ENCODE assay signal across 28 mouse cellular contexts in the genomic region with DNA sequence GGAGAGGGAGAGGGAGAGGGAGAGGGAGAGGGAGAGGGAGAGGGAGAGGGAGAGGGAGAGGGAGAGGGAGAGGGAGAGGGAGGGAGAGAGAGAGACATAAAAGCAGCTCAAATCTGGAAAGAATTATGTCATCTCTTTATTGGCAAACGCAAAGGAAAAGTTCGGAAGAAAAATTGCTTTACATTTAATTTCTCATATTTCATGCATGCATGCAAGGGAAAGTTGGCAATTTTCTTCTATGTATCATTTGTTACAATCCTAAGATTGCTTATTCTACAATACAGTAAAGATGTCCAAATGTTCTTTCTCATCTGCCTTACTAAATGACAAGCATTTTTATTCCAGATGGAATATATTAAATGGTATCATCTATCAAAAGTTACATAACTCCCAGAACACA. TPM values are rescaled to one million over a fixed set of nuclear protein-coding genes. Genes with fewer than 3 reads are reported as not detected.
DNase-seq lines count a peak whose midpoint lies in the region; ATAC-seq and TF ChIP-seq lines count a peak whose summit lies in the region.
"Had no signal": no experiment of that assay in that cellular context is flagged by ENCODE, and none has a peak within 500 bp of the region (broad histone marks: within the 10 kb centered on the region; RNA-seq: fewer than 3 reads in every experiment).

No protein-coding gene starts in this region.

- no peak overlapping the region for H3K4me3 ChIP-seq in intestine, embryonic 14.5 days (ENCODE audit: low read depth, low read length)
- no peak overlapping the region for H3K4me3 ChIP-seq in intestine, postnatal 0 days (ENCODE audit: low read depth, low read length)
- no peak overlapping the region for H3K4me3 ChIP-seq in lung, postnatal 0 days (ENCODE audit: low read depth, low read length)
- no peak overlapping the region for H3K4me3 ChIP-seq in embryonic facial prominence, embryonic 14.5 days (ENCODE audit: low read depth, low read length)
- no peak overlapping the region for H3K4me3 ChIP-seq in stomach, embryonic 16.5 days (replicated peaks; ENCODE audit: low read length)
- H3K4me3 ChIP-seq: heart, embryonic 12.5 days; neural tube, embryonic 13.5 days had no signal

- H3K27me3 ChIP-seq in intestine, embryonic 14.5 days (replicated peaks; ENCODE audit: control insufficient read depth, insufficient read depth, low read length): no peaks in the 10 kb centered on the region
- no peaks in the 10 kb centered on the region for H3K27me3 ChIP-seq in intestine, postnatal 0 days (replicated peaks; ENCODE audit: control insufficient read depth, insufficient read depth, low read length)
- no peaks in the 10 kb centered on the region for H3K27me3 ChIP-seq in lung, postnatal 0 days (replicated peaks; ENCODE audit: insufficient read depth, low read length)
- H3K27me3 ChIP-seq in embryonic facial prominence, embryonic 14.5 days (replicated peaks; ENCODE audit: control insufficient read depth, insufficient read depth, low read length): no peaks in the 10 kb centered on the region
- H3K27me3 ChIP-seq in stomach, embryonic 16.5 days (ENCODE audit: control insufficient read depth, insufficient read depth, low read length): no peaks in the 10 kb centered on the region
- H3K27me3 ChIP-seq: heart, embryonic 12.5 days; neural tube, embryonic 13.5 days had no signal

- H3K36me3 ChIP-seq in intestine, embryonic 14.5 days (ENCODE audit: control insufficient read depth, insufficient read depth, low read length): no peaks in the 10 kb centered on the region
- H3K36me3 ChIP-seq in intestine, postnatal 0 days (ENCODE audit: control insufficient read depth, insufficient read depth): no peaks in the 10 kb centered on the region
- H3K36me3 ChIP-seq in lung, postnatal 0 days (ENCODE audit: insufficient read depth, low read length): no peaks in the 10 kb centered on the region
- H3K36me3 ChIP-seq in embryonic facial prominence, embryonic 14.5 days (ENCODE audit: control insufficient read depth, insufficient read depth, low read length): no peaks in the 10 kb centered on the region
- H3K36me3 ChIP-seq in stomach, embryonic 16.5 days (ENCODE audit: control insufficient read depth, insufficient read depth, low read length): no peaks in the 10 kb centered on the region
- H3K36me3 ChIP-seq: heart, embryonic 12.5 days; neural tube, embryonic 13.5 days had no signal

- no peaks in the 10 kb centered on the region for H3K9me3 ChIP-seq in intestine, embryonic 14.5 days (ENCODE audit: control insufficient read depth, low read length)
- no peaks in the 10 kb centered on the region for H3K9me3 ChIP-seq in intestine, postnatal 0 days (ENCODE audit: control insufficient read depth)
- H3K9me3 ChIP-seq in lung, postnatal 0 days (ENCODE audit: low read length): no peaks in the 10 kb centered on the region
- H3K9me3 ChIP-seq in embryonic facial prominence, embryonic 14.5 days (ENCODE audit: control insufficient read depth, low read length): no peaks in the 10 kb centered on the region
- no peaks in the 10 kb centered on the region for H3K9me3 ChIP-seq in stomach, embryonic 16.5 days (replicated peaks; ENCODE audit: control insufficient read depth, low read length)
- H3K9me3 ChIP-seq: heart, embryonic 12.5 days; neural tube, embryonic 13.5 days had no signal

- H3K27ac ChIP-seq in intestine, embryonic 14.5 days (ENCODE audit: low read depth): peak overlapping the region; percentile 22; the same call in 1 of the 2 replicates
- H3K27ac ChIP-seq in intestine, postnatal 0 days (ENCODE audit: low read depth, low read length): no peak overlapping the region
- no peak overlapping the region for H3K27ac ChIP-seq in lung, postnatal 0 days (ENCODE audit: low read length)
- H3K27ac ChIP-seq in embryonic facial prominence, embryonic 14.5 days (replicated peaks; ENCODE audit: low read depth, low read length): peak overlapping the region; percentile 91
- no peak overlapping the region for H3K27ac ChIP-seq in stomach, embryonic 16.5 days (ENCODE audit: low read length)
- H3K27ac ChIP-seq: hindbrain, postnatal 0 days; neural tube, embryonic 13.5 days had no signal

- no peaks in the 10 kb centered on the region; the same call in 1 of the 2 replicates for H3K4me1 ChIP-seq in intestine, embryonic 14.5 days (replicated peaks; ENCODE audit: control insufficient read depth, insufficient read depth, low read length)
- no peaks in the 10 kb centered on the region for H3K4me1 ChIP-seq in intestine, postnatal 0 days (replicated peaks; ENCODE audit: control insufficient read depth, insufficient read depth, low read length)
- H3K4me1 ChIP-seq in lung, postnatal 0 days (ENCODE audit: insufficient read depth, low read depth, low read length): no peaks in the 10 kb centered on the region
- peaks cover 8% of the 10 kb centered on the region; the same call in 1 of the 2 replicates for H3K4me1 ChIP-seq in embryonic facial prominence, embryonic 14.5 days (ENCODE audit: control insufficient read depth, insufficient read depth, low read length)
- no peaks in the 10 kb centered on the region for H3K4me1 ChIP-seq in stomach, embryonic 16.5 days (ENCODE audit: control insufficient read depth, insufficient read depth, low read length)
- H3K4me1 ChIP-seq: heart, embryonic 12.5 days; neural tube, embryonic 13.5 days had no signal

- ATAC-seq in intestine, embryonic 14.5 days (replicated peaks; ENCODE audit: low FRiP score, low TSS enrichment, low read depth): no peak
- ATAC-seq in intestine, postnatal 0 days: no peak
- ATAC-seq in lung, postnatal 0 days: no peak
- ATAC-seq in embryonic facial prominence, embryonic 14.5 days (ENCODE audit: low read depth): no peak; the same call in 1 of the 2 replicates
- ATAC-seq in stomach, embryonic 16.5 days (ENCODE audit: insufficient read depth, low FRiP score): peak; percentile 68; the same call in 1 of the 2 replicates
- ATAC-seq: forebrain, embryonic 14.5 days; hindbrain, postnatal 0 days had no signal

- no peak overlapping the region for H3K9ac ChIP-seq in intestine, embryonic 14.5 days (ENCODE audit: low read length)
- no peak overlapping the region for H3K9ac ChIP-seq in intestine, postnatal 0 days (ENCODE audit: low read depth, low read length)
- no peak overlapping the region for H3K9ac ChIP-seq in lung, postnatal 0 days (replicated peaks; ENCODE audit: low read depth)
- H3K9ac ChIP-seq in embryonic facial prominence, embryonic 14.5 days (ENCODE audit: low read depth, low read length): no peak overlapping the region
- no peak overlapping the region for H3K9ac ChIP-seq in stomach, embryonic 16.5 days (ENCODE audit: low read length)
- H3K9ac ChIP-seq: heart, embryonic 12.5 days; neural tube, embryonic 13.5 days had no signal

- no peak for TF ChIP-seq CTCF in intestine, postnatal 0 days (IDR thresholded peaks at IDR 0.05; ENCODE audit: low read depth)
- TF ChIP-seq CTCF in lung, postnatal 0 days (IDR thresholded peaks at IDR 0.05): no peak

- peak; percentile 48 for TF ChIP-seq EP300 in lung, postnatal 0 days (IDR thresholded peaks at IDR 0.05)

- no peak overlapping the region for H3K4me2 ChIP-seq in intestine, embryonic 14.5 days (ENCODE audit: low read length)
- no peak overlapping the region for H3K4me2 ChIP-seq in intestine, postnatal 0 days (replicated peaks; ENCODE audit: low read depth)
- no peak overlapping the region for H3K4me2 ChIP-seq in lung, postnatal 0 days (replicated peaks; ENCODE audit: low read depth, low read length)
- no peak overlapping the region for H3K4me2 ChIP-seq in embryonic facial prominence, embryonic 14.5 days (ENCODE audit: low read depth, low read length)
- no peak overlapping the region for H3K4me2 ChIP-seq in stomach, embryonic 16.5 days (ENCODE audit: low read depth, low read length)
- H3K4me2 ChIP-seq: heart, embryonic 12.5 days; neural tube, embryonic 13.5 days had no signal

- no peak for DNase-seq in intestine, embryonic 14.5 days (ENCODE audit: low spot score)
- peak; percentile 61 for DNase-seq in lung, postnatal 0 days (ENCODE audit: low spot score)
- no peak for DNase-seq in lung, postnatal 25 days (ENCODE audit: low spot score)
- DNase-seq in embryonic facial prominence, embryonic 14.5 days (ENCODE audit: low spot score): peak; percentile 90
- no peak for DNase-seq in cerebellum, adult 9-11 months
- DNase-seq: adrenal gland, postnatal 10 days; cerebellum, adult 8-10 months; gastrocnemius, postnatal 10 days; heart, adult 11 months; heart, postnatal 14 days; kidney, adult 8-10 months; left cerebral cortex, postnatal 4 days; lung, postnatal 4 days; midbrain, embryonic 14.5 days; right cerebral cortex, postnatal 4 days; thymus, adult 2 months; thymus, postnatal 4 days had no signal

- 31% methylated on average over 2 of the region's 2 CpGs for WGBS in intestine, embryonic 14.5 days
- 58% methylated on average over 2 of the region's 2 CpGs for WGBS in intestine, postnatal 0 days
- 56% methylated on average over 2 of the region's 2 CpGs for WGBS in lung, postnatal 0 days
- 17% methylated on average over 2 of the region's 2 CpGs for WGBS in embryonic facial prominence, embryonic 14.5 days
- 40% methylated on average over 2 of the region's 2 CpGs for WGBS in stomach, embryonic 16.5 days

RNA-seq across cellular contexts. Expression of gene Kera, which starts 17.7 kb away (rescaled TPM):
- polyA plus RNA-seq in intestine, embryonic 14.5 days (2014; fragmentation: Nextera tagmentation; extraction: Ambion mirVana): 0.46 and 0.53 TPM in 2 replicates
- polyA plus RNA-seq in intestine, postnatal 0 days (2015; fragmentation: Nextera tagmentation; extraction: Ambion mirVana): 0.13 and 0.18 TPM in 2 replicates
- not detected in 2 replicates for polyA plus RNA-seq in lung, postnatal 0 days (2015; fragmentation: Nextera tagmentation; extraction: Ambion mirVana)
- polyA plus RNA-seq in embryonic facial prominence, embryonic 14.5 days (2014; fragmentation: Nextera tagmentation; extraction: Ambion mirVana): 21.6 and 22.0 TPM in 2 replicates
- polyA plus RNA-seq in stomach, embryonic 16.5 days (2015; fragmentation: Nextera tagmentation; extraction: Ambion mirVana): 1.4 and 1.8 TPM in 2 replicates
- polyA plus RNA-seq: C2C12; forebrain, embryonic 14.5 days; hindbrain, embryonic 11.5 days; hindbrain, postnatal 0 days; large intestine, adult 2 months; liver, adult 2 months; thymus, adult 2 months had no signal

RNA-seq across cellular contexts. Expression of gene Epyc, which starts 19.5 kb away (rescaled TPM):
- polyA plus RNA-seq in intestine, embryonic 14.5 days (2014; fragmentation: Nextera tagmentation; extraction: Ambion mirVana): 0.47 and 0.60 TPM in 2 replicates
- polyA plus RNA-seq in intestine, postnatal 0 days (2015; fragmentation: Nextera tagmentation; extraction: Ambion mirVana): 0.21 and 0.37 TPM in 2 replicates
- polyA plus RNA-seq in lung, postnatal 0 days (2015; fragmentation: Nextera tagmentation; extraction: Ambion mirVana): 0.07 TPM in 1 of 2 replicates, not detected in the other
- 27.9 and 39.2 TPM in 2 replicates for polyA plus RNA-seq in embryonic facial prominence, embryonic 14.5 days (2014; fragmentation: Nextera tagmentation; extraction: Ambion mirVana)
- 0.85 and 1.3 TPM in 2 replicates for polyA plus RNA-seq in stomach, embryonic 16.5 days (2015; fragmentation: Nextera tagmentation; extraction: Ambion mirVana)
- polyA plus RNA-seq: C2C12; liver, adult 2 months; liver, embryonic 16.5 days; midbrain, embryonic 14.5 days had no signal

RNA-seq across cellular contexts. Expression of gene Lum, which starts 59.5 kb away (rescaled TPM):
- 248 and 293 TPM in 2 replicates for polyA plus RNA-seq in intestine, embryonic 14.5 days (2014; fragmentation: Nextera tagmentation; extraction: Ambion mirVana)
- 108 and 111 TPM in 2 replicates for polyA plus RNA-seq in intestine, postnatal 0 days (2015; fragmentation: Nextera tagmentation; extraction: Ambion mirVana)
- polyA plus RNA-seq in lung, postnatal 0 days (2015; fragmentation: Nextera tagmentation; extraction: Ambion mirVana): 2.8 and 3.4 TPM in 2 replicates
- polyA plus RNA-seq in embryonic facial prominence, embryonic 14.5 days (2014; fragmentation: Nextera tagmentation; extraction: Ambion mirVana): 568 and 584 TPM in 2 replicates
- polyA plus RNA-seq in stomach, embryonic 16.5 days (2015; fragmentation: Nextera tagmentation; extraction: Ambion mirVana): 301 and 315 TPM in 2 replicates
- polyA plus RNA-seq: C2C12 had no signal

Comparison
In these comparisons a context has a peak if more than half of its experiments do, and no peak if none do; other contexts are left out.
1. DNase-seq: peak in lung, postnatal 0 days (single experiment) and embryonic facial prominence, embryonic 14.5 days (single experiment); none in intestine, embryonic 14.5 days (single experiment), lung, postnatal 25 days (single experiment) and cerebellum, adult 9-11 months (single experiment).
2. H3K27ac ChIP-seq: peak in intestine, embryonic 14.5 days (single experiment) and embryonic facial prominence, embryonic 14.5 days (single experiment); none in intestine, postnatal 0 days (single experiment), lung, postnatal 0 days (single experiment) and stomach, embryonic 16.5 days (single experiment).
3. RNA of gene Epyc, which starts 19.5 kb away (polyA plus RNA-seq): 27.9 to 39.2 TPM in embryonic facial prominence, embryonic 14.5 days; 0.85 to 1.3 TPM in stomach, embryonic 16.5 days, 0.47 to 0.60 TPM in intestine, embryonic 14.5 days, 0.21 to 0.37 TPM in intestine, postnatal 0 days and 0.07 TPM in lung, postnatal 0 days; every median in the first group is over 10 times any median in the second.
4. RNA of gene Lum, which starts 59.5 kb away (polyA plus RNA-seq): 568 to 584 TPM in embryonic facial prominence, embryonic 14.5 days, 301 to 315 TPM in stomach, embryonic 16.5 days, 248 to 293 TPM in intestine, embryonic 14.5 days and 108 to 111 TPM in intestine, postnatal 0 days; 2.8 to 3.4 TPM in lung, postnatal 0 days; every median in the first group is over 10 times any median in the second.